Mouse (Mus musculus) Patski (cell line): ENCODE results near the gene Mab21l1. TPM values are rescaled to one million over a fixed set of nuclear protein-coding genes. Genes with fewer than 3 reads are reported as not detected.

Source experiments
- ATAC-seq: fragments of 100-300 bp; one replicate; pipeline ENCODE4 v1.8.0; 2021
- CTCF ChIA-PET: fragments of 350-600 bp; sonication (Branson Sonifier 250); formaldehyde crosslinking; loops from one replicate; lab custom pipeline; 2022; ENCODE audit warnings: inconsistent platforms; lab: Charles Lee
- POLR2A ChIA-PET: fragments of 350-600 bp; sonication (Branson Sonifier 250); formaldehyde crosslinking; loops from one replicate; lab custom pipeline; 2022; ENCODE audit warnings: antibody characterized with exemption, inconsistent platforms; lab: Charles Lee
- DNase-seq: peaks from one replicate; pipeline ENCODE4 v3.0.0-alpha.2; 2011; ENCODE audit warnings: low read depth, low spot score
- H3K27me3 ChIP-seq: fragments of 371-371 bp; one replicate; pipeline ENCODE4 v1.5.1; 2021
- CTCF ChIP-seq: fragments of 100-300 bp; IDR thresholded peaks from one replicate; pipeline ENCODE4 v1.5.1; 2021
- in situ Hi-C: fragments of 300-500 bp; cut with MboI; formaldehyde crosslinking; loops from 3 replicates; pipeline ENCODE4 v1.11.1; 2018; ENCODE audit warnings: low pct_unique_long_range_greater_than_20kb, mixed read lengths
- polyA plus RNA-seq: library from polyadenylated mRNA; unstranded; gene quantifications from one replicate; pipeline ENCODE4 v1.2.3, GENCODE M21; 2021

Gene Mab21l1
- polyA plus RNA-seq, 1 experiment from 2014 or later, result 0.15 TPM

- in situ Hi-C loops, result no loop called here
- ChIA-PET CTCF (interaction anchor here (0.6 to 1.8 kb wide), 5 partner anchors 10 to 100 kb away, joined by 3 to 4 read pairs (median 3); no protein-coding TSS in a partner anchor), POLR2A (interaction anchor here (0.6 kb wide), 1 partner anchor 1111 kb away, joined by 3 read pairs; no protein-coding TSS in a partner anchor)
- TF ChIP-seq CTCF, result no peak
- ATAC-seq, result no peak
- DNase-seq, result no peak
- no peaks in the 10 kb centered on the region for H3K27me3 ChIP-seq
These were observed 32.8 kb downstream of the Mab21l1 start for GRCm38 (mm10) chr3:55814993-55815625.

DNA sequence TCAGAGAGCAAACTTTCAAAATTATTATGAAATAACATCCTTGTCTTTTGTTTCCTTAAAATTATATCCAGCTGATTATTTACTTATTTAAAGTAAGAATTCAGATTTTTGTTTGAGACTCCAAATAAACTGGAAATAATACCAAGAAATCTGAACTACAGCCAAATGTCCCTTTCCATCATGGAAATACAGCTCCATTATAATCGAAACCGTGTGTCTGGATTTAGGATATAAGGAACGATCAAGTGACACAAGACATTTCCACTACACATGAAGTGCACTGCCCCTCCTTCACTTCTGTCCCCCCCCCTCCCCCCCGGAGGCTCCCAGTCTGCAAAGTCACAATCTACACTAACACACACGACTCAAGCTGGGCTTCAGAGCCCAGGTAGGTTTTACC lies 33.8 kb downstream of the Mab21l1 start:
- TF ChIP-seq CTCF, result no peak
- ATAC-seq, result no peak
- in situ Hi-C loops, result no loop called here
- no peak for DNase-seq
- H3K27me3 ChIP-seq, result no peaks in the 10 kb centered on the region
- ChIA-PET CTCF (no interaction called here), POLR2A (interaction anchor here (0.6 kb wide), 1 partner anchor 1112 kb away, joined by 3 read pairs; no protein-coding TSS in a partner anchor)

GRCm38 (mm10) chr3:55816638-55817375 lies 34.5 kb downstream of the Mab21l1 start:
- in situ Hi-C loops, result no loop called here
- no peak for TF ChIP-seq CTCF
- POLR2A ChIA-PET, result no interaction called here
- no peaks in the 10 kb centered on the region for H3K27me3 ChIP-seq
- ATAC-seq, result no peak
- CTCF ChIA-PET, result interaction anchor here (1.0 kb wide), 1 partner anchor 11 kb away, joined by 3 read pairs; no protein-coding TSS in a partner anchor
- no peak for DNase-seq

- DNase-seq (no peak), ATAC-seq (no peak)
- no peaks in the 10 kb centered on the region for H3K27me3 ChIP-seq
- CTCF ChIA-PET, result interaction anchor here (1.1 kb wide), 1 partner anchor 15 kb away, joined by 3 read pairs; no protein-coding TSS in a partner anchor
- in situ Hi-C loops, result no loop called here
- POLR2A ChIA-PET, result no interaction called here
- no peak for TF ChIP-seq CTCF
These were observed 35.8 kb downstream of the Mab21l1 start for GRCm38 (mm10) chr3:55818082-55818481.

DNA sequence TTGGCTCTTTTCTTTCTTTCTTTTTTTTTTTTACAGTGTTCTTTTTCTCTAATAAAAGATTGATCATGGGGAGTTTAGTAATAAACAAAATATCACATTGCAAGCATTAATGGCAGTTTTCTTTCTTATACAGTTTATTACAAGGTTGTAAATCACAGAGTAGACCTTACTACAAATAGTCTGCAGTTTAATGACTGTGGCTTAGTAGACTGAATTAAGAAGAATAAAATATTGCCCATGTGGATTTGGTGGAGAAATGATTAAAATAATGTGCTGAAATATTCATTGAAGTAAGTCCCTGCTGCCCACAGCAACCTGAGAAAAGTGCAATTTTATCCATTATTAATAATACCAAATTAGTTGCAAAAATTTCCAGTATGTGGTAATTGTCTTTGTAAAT lies 37.3 kb downstream of the Mab21l1 start:
- no peak for TF ChIP-seq CTCF
- in situ Hi-C loops, result no loop called here
- no peaks in the 10 kb centered on the region for H3K27me3 ChIP-seq
- CTCF ChIA-PET, result interaction anchor here (0.9 to 1.5 kb wide), 3 partner anchors 9 to 22 kb away, joined by 3 to 4 read pairs (median 3); no protein-coding TSS in a partner anchor
- no peak for ATAC-seq
- POLR2A ChIA-PET, result no interaction called here
- no peak for DNase-seq

DNA sequence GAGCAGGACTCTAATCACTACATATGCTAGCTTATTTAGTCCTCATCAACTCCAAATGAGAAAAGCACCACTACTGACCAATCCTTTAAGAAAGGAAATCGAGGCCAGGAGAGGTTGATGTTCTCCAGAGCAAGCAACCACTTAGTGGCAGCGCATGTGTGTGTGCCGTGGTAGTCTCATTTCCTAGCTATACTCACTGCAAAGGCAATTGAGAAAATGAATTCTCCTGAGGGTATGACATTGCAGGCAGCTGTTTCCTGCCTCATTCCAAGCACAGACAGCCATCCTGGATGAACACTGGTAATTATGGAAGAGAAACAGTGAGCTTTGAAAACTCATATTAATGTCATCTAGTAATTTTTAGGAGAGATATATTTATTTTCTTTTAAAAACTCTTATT lies 42.6 kb downstream of the Mab21l1 start:
- no peak for DNase-seq
- ATAC-seq, result no peak
- in situ Hi-C loops, result no loop called here
- TF ChIP-seq CTCF, result no peak
- no peaks in the 10 kb centered on the region for H3K27me3 ChIP-seq
- CTCF ChIA-PET, result interaction anchor here (1.2 kb wide), 1 partner anchor 21 kb away, joined by 3 read pairs; no protein-coding TSS in a partner anchor
- POLR2A ChIA-PET, result interaction anchor here (0.6 to 1.2 kb wide), 2 partner anchors 10 to 12 kb away, joined by 3 to 4 read pairs; no protein-coding TSS in a partner anchor

DNA sequence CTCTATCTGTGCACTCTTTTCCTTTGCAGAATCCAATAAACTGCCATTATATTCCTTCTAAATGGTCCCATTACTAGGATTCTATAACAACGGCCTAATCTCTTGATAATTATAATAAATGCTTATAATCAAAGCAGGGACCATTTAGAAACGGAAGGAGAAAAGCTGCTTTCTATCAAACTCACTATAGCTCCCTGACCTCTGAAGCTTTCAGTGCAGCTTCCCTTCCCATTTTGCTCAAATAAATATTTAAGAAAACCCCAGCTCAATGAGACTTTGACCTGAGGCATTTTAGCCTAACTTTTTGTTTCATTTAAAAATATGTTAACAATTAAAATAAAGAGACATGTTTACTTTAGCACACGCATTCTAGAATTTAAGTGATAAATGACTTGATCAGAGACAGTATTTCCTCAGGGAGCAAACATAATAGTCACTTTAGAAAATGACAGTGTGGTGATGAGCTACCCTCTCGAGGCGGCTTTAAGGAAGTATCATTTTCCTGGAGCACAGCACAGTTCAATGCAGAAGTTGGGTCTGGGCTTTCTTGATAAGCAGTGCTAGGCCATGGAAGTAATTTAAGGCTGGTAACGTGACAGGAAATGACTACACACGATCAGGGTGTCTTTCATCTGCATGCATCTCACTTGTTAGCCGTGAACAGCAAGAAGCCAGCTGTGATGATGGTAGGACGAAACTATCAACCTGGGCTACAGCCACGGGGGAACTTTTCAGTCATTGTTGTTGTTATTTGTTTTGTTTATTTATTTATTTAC lies 46.4 kb downstream of the Mab21l1 start:
- no peak for ATAC-seq

GRCm38 (mm10) chr3:55830226-55830625 lies 47.9 kb downstream of the Mab21l1 start:
- TF ChIP-seq CTCF, result no peak
- ATAC-seq, result no peak

More for the DNA sequence above, 46.4 kb downstream of the Mab21l1 start:
- CTCF ChIA-PET, result interaction anchor here (0.9 to 1.1 kb wide), 2 partner anchors 8 to 12 kb away, joined by 3 read pairs; no protein-coding TSS in a partner anchor
- TF ChIP-seq CTCF, result no peak
- no peak for DNase-seq
- in situ Hi-C loops, result no loop called here
- H3K27me3 ChIP-seq, result no peaks in the 10 kb centered on the region
- POLR2A ChIA-PET, result no interaction called here

More at GRCm38 (mm10) chr3:55830226-55830625, 47.9 kb downstream of the Mab21l1 start:
- no peaks in the 10 kb centered on the region for H3K27me3 ChIP-seq
- no peak for DNase-seq
- POLR2A ChIA-PET, result no interaction called here
- CTCF ChIA-PET, result no interaction called here
- in situ Hi-C loops, result no loop called here
